Mouse (Mus musculus) layer of hippocampus, postnatal 10 days (tissue): ENCODE results near the gene Fgf2. TPM values are rescaled to one million over a fixed set of nuclear protein-coding genes. Genes with fewer than 3 reads are reported as not detected.
A peak's percentile ranks its signal among the peaks of the same experiment; 100 is the strongest.

Source experiments
- DNase-seq, 2 experiments: peaks; one replicate each; pipeline ENCODE4 v3.0.0; 2021; ENCODE audit warnings: low spot score in 2 of 2
- total RNA-seq, 2 experiments: library from RNA; stranded (reverse); gene quantifications; 2 replicates each; pipeline ENCODE4 v1.2.3; 2021

Gene Fgf2
- total RNA-seq, 2 experiments from 2014 or later: 3.8 to 4.5 TPM

- DNase-seq: no peak
Observed at GRCm38 (mm10) chr3:37413446-37413845, 65.3 kb downstream of the Fgf2 start.

DNA sequence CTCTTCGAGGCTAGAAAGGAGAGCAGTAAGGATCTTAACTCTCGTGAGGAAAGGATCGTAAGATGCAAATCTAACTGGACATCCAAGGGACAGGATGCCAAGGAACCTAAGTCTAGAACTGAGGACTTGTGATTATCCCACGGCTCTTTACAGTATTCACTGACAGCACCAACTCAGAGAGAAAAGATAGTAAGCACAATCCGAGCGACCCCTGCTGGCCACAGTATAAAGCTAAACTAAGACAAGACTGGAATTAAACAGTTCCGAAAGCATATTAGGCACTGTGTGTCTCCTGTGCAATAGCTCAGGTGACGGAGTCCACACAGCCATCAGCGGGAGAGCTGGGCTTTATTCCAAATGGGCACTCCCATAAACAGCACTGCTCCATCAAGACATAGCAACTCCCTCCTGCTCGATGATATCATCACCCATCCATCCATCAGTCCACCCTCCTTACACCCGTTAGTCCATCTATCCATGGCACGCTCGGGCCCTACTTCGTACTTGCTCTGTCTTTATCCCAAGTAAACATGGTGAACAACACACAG is 66.3 kb downstream of the Fgf2 start:
- DNase-seq: peak; percentile 87 to 90

DNA sequence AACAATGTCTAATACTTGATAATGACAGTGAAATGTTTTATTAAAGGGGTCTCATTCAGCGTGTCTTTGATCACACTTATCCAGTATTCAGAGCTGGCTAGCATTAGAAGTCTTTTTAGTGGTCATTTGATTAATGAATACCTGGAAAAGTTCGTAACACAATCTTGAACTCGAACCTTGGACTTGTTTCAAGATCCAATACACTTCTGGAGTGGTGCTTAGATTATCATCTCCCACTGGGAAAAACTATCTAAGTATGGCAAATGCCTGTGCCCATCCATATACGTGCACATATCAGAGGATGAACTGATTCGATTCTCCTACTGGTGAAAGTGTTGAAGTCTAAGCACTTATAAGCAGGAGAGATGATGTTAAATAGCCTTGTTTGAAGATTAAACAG is 70.2 kb downstream of the Fgf2 start:
- no peak for DNase-seq

- DNase-seq: peak; percentile 69 to 77
Observed at GRCm38 (mm10) chr3:37418961-37419457, 70.9 kb downstream of the Fgf2 start.

- peak; percentile 94 to 96 for DNase-seq
Observed at GRCm38 (mm10) chr3:37419458-37419991, 71.4 kb downstream of the Fgf2 start, which contains the start of gene Spata5. Gene Spata5, plus strand, starts transcription at chr3:37419896.

- DNase-seq: peak; percentile 93 to 95
Observed at GRCm38 (mm10) chr3:37420072-37420471, 71.9 kb downstream of the Fgf2 start, which contains the start of gene Nudt6. Gene Nudt6, minus strand, starts transcription at chr3:37420211.

DNA sequence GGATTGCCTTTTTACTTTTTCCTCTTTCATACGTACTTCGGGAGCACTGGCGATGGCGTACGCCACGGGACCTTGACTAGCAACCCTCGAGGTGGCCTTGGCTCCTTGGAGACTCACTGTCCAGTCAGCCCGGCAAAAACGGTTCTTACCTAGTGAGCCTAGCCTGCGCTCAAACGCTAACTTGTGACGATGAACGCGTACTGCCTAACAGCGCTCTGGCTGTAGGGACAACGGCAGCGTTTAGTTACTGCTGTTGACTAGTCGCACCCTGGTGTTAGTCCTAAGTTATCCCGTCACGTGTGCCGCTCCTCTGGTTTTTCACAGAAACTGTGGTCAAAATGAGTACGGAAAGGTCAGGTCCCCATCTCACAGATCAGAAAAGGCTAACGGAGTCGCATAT is 72.5 kb downstream of the Fgf2 start:
- peak in 1 of 2 experiments; percentile 40 for DNase-seq

- DNase-seq: no peak
Observed at GRCm38 (mm10) chr3:37421179-37421578, 73.0 kb downstream of the Fgf2 start.

DNA sequence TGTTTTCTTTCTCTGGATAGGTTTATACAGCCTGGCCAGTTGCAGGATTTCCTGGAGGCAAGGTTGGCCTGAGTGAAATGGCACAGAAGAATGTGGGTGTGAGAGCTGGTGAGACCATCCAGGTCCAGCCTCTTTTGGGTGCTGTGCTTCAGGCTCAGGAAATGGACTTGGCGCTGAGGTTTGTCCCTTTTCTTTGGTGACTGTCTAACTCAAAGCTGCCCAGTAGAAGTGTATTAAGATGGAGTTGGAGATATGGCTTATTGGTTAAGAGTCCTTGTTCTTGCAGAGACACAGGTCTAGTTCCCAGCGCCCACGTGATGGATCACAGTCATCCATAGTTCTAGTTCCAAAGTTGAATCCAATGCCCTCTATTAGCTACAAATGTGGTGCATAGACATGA is 77.9 kb downstream of the Fgf2 start:
- no peak for DNase-seq

- no peak for DNase-seq
Observed at GRCm38 (mm10) chr3:37430359-37430758, 82.2 kb downstream of the Fgf2 start.

DNA sequence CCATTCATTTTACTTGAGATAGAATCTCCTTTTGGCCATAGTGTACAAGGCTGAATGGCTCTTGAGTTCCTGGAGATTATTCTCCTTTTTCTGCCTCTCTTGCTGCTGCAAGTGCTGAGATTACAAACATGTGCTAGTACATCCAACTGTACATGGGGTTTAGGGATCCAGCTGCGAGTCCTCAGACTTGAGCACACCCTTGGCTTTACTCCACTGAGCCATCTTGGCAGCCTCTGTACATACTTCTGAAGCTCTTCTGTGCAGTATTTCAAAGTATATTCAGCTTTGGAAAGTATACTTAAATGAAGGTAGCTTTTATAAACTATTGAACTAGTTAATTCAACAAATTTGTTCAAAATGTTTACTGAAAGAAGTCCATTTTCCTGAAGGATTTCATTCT is 91.6 kb downstream of the Fgf2 start:
- no peak for DNase-seq

GRCm38 (mm10) chr3:37443409-37443808 is 95.3 kb downstream of the Fgf2 start:
- DNase-seq: no peak

GRCm38 (mm10) chr3:37455992-37456391 is 107.8 kb downstream of the Fgf2 start:
- DNase-seq: no peak

Other genes with a start within 250 kb of the Fgf2 start
- not detected for gene Il2, start 222.4 kb upstream of the Fgf2 start, total RNA-seq
- gene Il21, start 115.7 kb upstream of the Fgf2 start, total RNA-seq: under 1 TPM in 1 of 2 experiments, not detected in 1; 0.18 TPM
- 1 to 10 TPM; 4.8 to 5.6 TPM for gene Bbs12, start 35.8 kb upstream of the Fgf2 start, total RNA-seq
- gene Cetn4, start 35.6 kb upstream of the Fgf2 start, total RNA-seq: 1 to 10 TPM; 7.4 to 8.4 TPM
- gene Spata5, start 71.5 kb downstream of the Fgf2 start, total RNA-seq: 10 to 100 TPM; 20.0 to 25.6 TPM
- 1 to 10 TPM; 5.3 to 8.0 TPM for gene Nudt6, start 71.9 kb downstream of the Fgf2 start, total RNA-seq